Mouse (Mus musculus): ENCODE data around the gene Prkag3. TPM values are rescaled to one million over a fixed set of nuclear protein-coding genes. Genes with fewer than 3 reads are reported as not detected.

Prkag3 gene
- polyA plus RNA-seq, 1 experiment from 2014 or later, result 7.2 TPM

GRCm38 (mm10) chr1:74783554-74783953 is 34.5 kb upstream of the Prkag3 start:
- Histone ChIP-seq H3K27ac (ENCODE audit: poor library complexity, severe bottlenecking) (no peak overlapping the region), H3K27me3 (replicated peaks) (peaks cover 93% of the 10 kb centered on the region), H3K36me3 (no peaks in the 10 kb centered on the region), H3K4me1 (replicated peaks) (peaks cover 24% of the 10 kb centered on the region), H3K4me2 (peak overlapping the region; percentile 92), H3K4me3 (peak overlapping the region; percentile 55), H3K9me3 (replicated peaks) (no peaks in the 10 kb centered on the region), H3K9ac (peak overlapping the region; percentile 64; the same call in 1 of the 2 replicates)
- 2% methylated on average over 13 of the region's 13 CpGs for WGBS
- no peak for ATAC-seq (ENCODE audit: insufficient number of reproducible peaks, low FRiP score)

GRCm38 (mm10) chr1:74782045-74782444 is 33.0 kb upstream of the Prkag3 start:
- WGBS, result 21% methylated on average over 14 of the region's 14 CpGs
- Histone ChIP-seq H3K9ac (no peak overlapping the region), H3K27me3 (replicated peaks) (peaks cover 93% of the 10 kb centered on the region), H3K4me2 (no peak overlapping the region), H3K27ac (ENCODE audit: poor library complexity, severe bottlenecking) (no peak overlapping the region), H3K4me3 (no peak overlapping the region), H3K4me1 (replicated peaks) (peaks cover 24% of the 10 kb centered on the region), H3K36me3 (no peaks in the 10 kb centered on the region), H3K9me3 (replicated peaks) (no peaks in the 10 kb centered on the region)
- ATAC-seq (ENCODE audit: insufficient number of reproducible peaks, low FRiP score), result no peak

- Histone ChIP-seq H3K4me2 (no peak overlapping the region), H3K9ac (no peak overlapping the region), H3K9me3 (replicated peaks) (no peaks in the 10 kb centered on the region), H3K27me3 (replicated peaks) (peaks cover 93% of the 10 kb centered on the region), H3K4me3 (no peak overlapping the region), H3K27ac (ENCODE audit: poor library complexity, severe bottlenecking) (no peak overlapping the region), H3K36me3 (no peaks in the 10 kb centered on the region), H3K4me1 (replicated peaks) (peaks cover 22% of the 10 kb centered on the region)
- 10% methylated on average over 3 of the region's 3 CpGs for WGBS
- ATAC-seq (ENCODE audit: insufficient number of reproducible peaks, low FRiP score), result no peak
These were observed 30.0 kb upstream of the Prkag3 start for GRCm38 (mm10) chr1:74778934-74779486.

GRCm38 (mm10) chr1:74775816-74776215 is 26.8 kb upstream of the Prkag3 start:
- H3K27ac ChIP-seq (ENCODE audit: poor library complexity, severe bottlenecking), result no peak overlapping the region
- peaks cover 89% of the 10 kb centered on the region for H3K27me3 ChIP-seq (replicated peaks)
- H3K9me3 ChIP-seq (replicated peaks), result no peaks in the 10 kb centered on the region
- H3K4me3 ChIP-seq, result no peak overlapping the region
- no peak for ATAC-seq (ENCODE audit: insufficient number of reproducible peaks, low FRiP score)
- no peaks in the 10 kb centered on the region for H3K36me3 ChIP-seq
- no peak overlapping the region for H3K9ac ChIP-seq
- no peak overlapping the region for H3K4me2 ChIP-seq
- H3K4me1 ChIP-seq (replicated peaks), result peaks cover 28% of the 10 kb centered on the region
- WGBS, result 15% methylated on average over 5 of the region's 5 CpGs

- Histone ChIP-seq H3K9me3 (replicated peaks) (no peaks in the 10 kb centered on the region), H3K36me3 (no peaks in the 10 kb centered on the region), H3K4me3 (no peak overlapping the region), H3K4me2 (no peak overlapping the region), H3K27ac (ENCODE audit: poor library complexity, severe bottlenecking) (no peak overlapping the region), H3K4me1 (replicated peaks) (peaks cover 32% of the 10 kb centered on the region), H3K27me3 (replicated peaks) (peaks cover 93% of the 10 kb centered on the region), H3K9ac (no peak overlapping the region)
- 26% methylated on average over 7 of the region's 7 CpGs for WGBS
- ATAC-seq (ENCODE audit: insufficient number of reproducible peaks, low FRiP score), result no peak
These were observed 25.0 kb upstream of the Prkag3 start for GRCm38 (mm10) chr1:74774062-74774461.

GRCm38 (mm10) chr1:74773136-74773535 is 24.1 kb upstream of the Prkag3 start:
- peak overlapping the region; percentile 94 for H3K4me2 ChIP-seq
- H3K9me3 ChIP-seq (replicated peaks), result no peaks in the 10 kb centered on the region
- H3K4me1 ChIP-seq (replicated peaks), result peaks cover 29% of the 10 kb centered on the region
- H3K36me3 ChIP-seq, result no peaks in the 10 kb centered on the region
- H3K9ac ChIP-seq, result no peak overlapping the region
- H3K27ac ChIP-seq (ENCODE audit: poor library complexity, severe bottlenecking), result no peak overlapping the region
- under 1% methylated on average over 15 of the region's 15 CpGs for WGBS
- peak overlapping the region; percentile 34 for H3K4me3 ChIP-seq
- peaks cover 95% of the 10 kb centered on the region for H3K27me3 ChIP-seq (replicated peaks)
- peak; percentile 65; the same call in 1 of the 2 replicates for ATAC-seq (ENCODE audit: insufficient number of reproducible peaks, low FRiP score)

GRCm38 (mm10) chr1:74771931-74772620 is 23.1 kb upstream of the Prkag3 start:
- Histone ChIP-seq H3K9ac (peak overlapping the region; percentile 67), H3K27ac (ENCODE audit: poor library complexity, severe bottlenecking) (no peak overlapping the region), H3K36me3 (no peaks in the 10 kb centered on the region), H3K9me3 (replicated peaks) (no peaks in the 10 kb centered on the region), H3K4me1 (replicated peaks) (peaks cover 29% of the 10 kb centered on the region), H3K27me3 (replicated peaks) (peaks cover 95% of the 10 kb centered on the region), H3K4me2 (peak overlapping the region; percentile 94), H3K4me3 (peak overlapping the region; percentile 55)
- WGBS, result 2% methylated on average over 50 of the region's 51 CpGs
- no peak; the same call in 1 of the 2 replicates for ATAC-seq (ENCODE audit: insufficient number of reproducible peaks, low FRiP score)

- peak within 1 kb of the TSS; percentile 67 for H3K9ac ChIP-seq
- H3K27ac ChIP-seq (ENCODE audit: poor library complexity, severe bottlenecking), result no peak within 1 kb of the TSS
- H3K4me3 ChIP-seq, result peak within 1 kb of the TSS; percentile 55
- no peaks in the 10 kb centered on the region for H3K9me3 ChIP-seq (replicated peaks)
- H3K27me3 ChIP-seq (replicated peaks), result peaks cover 93% of the 10 kb centered on the region
- WGBS, result 2% methylated on average over 8 of the region's 8 CpGs
- no peaks in the 10 kb centered on the region for H3K36me3 ChIP-seq
- peak within 1 kb of the TSS; percentile 94 for H3K4me2 ChIP-seq
- peaks cover 29% of the 10 kb centered on the region for H3K4me1 ChIP-seq (replicated peaks)
- no peak for ATAC-seq (ENCODE audit: insufficient number of reproducible peaks, low FRiP score)
These were observed 22.7 kb upstream of the Prkag3 start, which contains the start of gene Wnt6 for GRCm38 (mm10) chr1:74771845-74771930. Wnt6 (plus strand) TSS chr1:74771892.

GRCm38 (mm10) chr1:74771467-74771844 is 22.4 kb upstream of the Prkag3 start:
- H3K27me3 ChIP-seq (replicated peaks), result peaks cover 90% of the 10 kb centered on the region
- H3K36me3 ChIP-seq, result no peaks in the 10 kb centered on the region
- H3K9ac ChIP-seq, result peak overlapping the region; percentile 67
- peak overlapping the region; percentile 94 for H3K4me2 ChIP-seq
- H3K4me1 ChIP-seq (replicated peaks), result peaks cover 29% of the 10 kb centered on the region
- peak overlapping the region; percentile 55 for H3K4me3 ChIP-seq
- ATAC-seq (ENCODE audit: insufficient number of reproducible peaks, low FRiP score), result no peak
- H3K9me3 ChIP-seq (replicated peaks), result no peaks in the 10 kb centered on the region
- WGBS, result 1% methylated on average over 21 of the region's 26 CpGs
- no peak overlapping the region for H3K27ac ChIP-seq (ENCODE audit: poor library complexity, severe bottlenecking)

- no peak for ATAC-seq (ENCODE audit: insufficient number of reproducible peaks, low FRiP score)
- Histone ChIP-seq H3K4me2 (peak overlapping the region; percentile 94), H3K27me3 (replicated peaks) (peaks cover 86% of the 10 kb centered on the region), H3K4me3 (peak overlapping the region; percentile 55), H3K36me3 (no peaks in the 10 kb centered on the region), H3K4me1 (replicated peaks) (peaks cover 29% of the 10 kb centered on the region), H3K9ac (peak overlapping the region; percentile 67), H3K27ac (ENCODE audit: poor library complexity, severe bottlenecking) (no peak overlapping the region), H3K9me3 (replicated peaks) (no peaks in the 10 kb centered on the region)
- under 1% methylated on average over 35 of the region's 35 CpGs for WGBS
These were observed 21.9 kb upstream of the Prkag3 start for GRCm38 (mm10) chr1:74770727-74771466.

GRCm38 (mm10) chr1:74763081-74763480 is 14.1 kb upstream of the Prkag3 start:
- H3K4me1 ChIP-seq (replicated peaks), result no peaks in the 10 kb centered on the region
- no peaks in the 10 kb centered on the region for H3K9me3 ChIP-seq (replicated peaks)
- H3K36me3 ChIP-seq, result no peaks in the 10 kb centered on the region
- H3K4me2 ChIP-seq, result no peak overlapping the region
- WGBS, result 4% methylated on average over 6 of the region's 6 CpGs
- no peak for ATAC-seq (ENCODE audit: insufficient number of reproducible peaks, low FRiP score)
- H3K27me3 ChIP-seq (replicated peaks), result peaks cover 24% of the 10 kb centered on the region
- H3K27ac ChIP-seq (ENCODE audit: poor library complexity, severe bottlenecking), result no peak overlapping the region
- H3K4me3 ChIP-seq, result no peak overlapping the region
- H3K9ac ChIP-seq, result no peak overlapping the region
